Mouse (Mus musculus) adrenal gland, adult 8-10 months (tissue): ENCODE data around the gene Fam53b. TPM values are rescaled to one million over a fixed set of nuclear protein-coding genes. Genes with fewer than 3 reads are reported as not detected.

Experiments
- DNase-seq: peaks from one replicate; pipeline ENCODE4 v3.0.0; 2022
- total RNA-seq, 4 experiments: library from RNA; stranded (reverse); gene quantifications; 2 replicates each; pipeline ENCODE4 v1.2.4; 2022

Fam53b gene
- total RNA-seq, 4 experiments from 2014 or later, result 84.3 to 115 (median 87.7) TPM

- peak; percentile 87 for DNase-seq
These were observed 2.8 kb downstream of the Fam53b start for GRCm38 (mm10) chr7:132810879-132811278.

DNA sequence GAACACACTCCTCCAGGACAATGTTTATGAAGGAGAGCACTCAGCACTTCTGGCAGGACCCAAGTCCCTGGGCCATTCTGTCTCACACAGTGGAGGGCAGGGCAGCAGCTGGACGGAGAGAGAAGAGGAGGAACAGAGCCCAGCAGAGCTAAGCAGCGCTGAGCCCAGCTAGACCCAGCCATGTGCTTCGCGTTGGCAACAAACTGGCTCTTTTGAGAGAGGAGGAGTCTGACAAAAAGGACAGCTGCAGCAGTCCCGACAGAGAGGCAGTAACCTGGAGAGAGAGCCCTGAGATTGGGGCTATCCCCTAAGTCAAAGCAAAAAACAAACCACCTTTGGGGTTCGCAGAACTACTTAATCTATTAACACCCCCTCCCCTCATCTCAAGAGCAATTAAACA, 3.3 kb downstream of the Fam53b start:
- DNase-seq, result no peak

DNA sequence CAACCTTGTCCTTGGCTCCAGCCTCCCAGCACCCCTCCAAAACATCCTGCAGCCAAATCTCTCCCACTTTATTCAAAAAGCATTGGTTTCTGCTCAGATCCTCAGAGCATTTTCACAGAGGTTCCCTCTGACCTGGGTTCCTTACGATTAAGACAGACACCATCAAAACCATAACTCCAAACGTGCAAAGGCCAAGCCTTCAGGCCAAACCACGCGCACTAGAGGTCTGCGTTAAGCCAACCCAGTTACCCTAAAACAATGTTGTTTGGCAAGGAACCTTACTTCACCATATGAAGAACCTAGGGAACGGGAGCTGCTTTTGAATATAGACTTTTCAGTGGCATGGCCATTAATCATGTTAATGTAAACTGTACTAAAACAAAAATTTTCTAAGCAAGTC, 4.0 kb downstream of the Fam53b start:
- DNase-seq, result no peak

DNA sequence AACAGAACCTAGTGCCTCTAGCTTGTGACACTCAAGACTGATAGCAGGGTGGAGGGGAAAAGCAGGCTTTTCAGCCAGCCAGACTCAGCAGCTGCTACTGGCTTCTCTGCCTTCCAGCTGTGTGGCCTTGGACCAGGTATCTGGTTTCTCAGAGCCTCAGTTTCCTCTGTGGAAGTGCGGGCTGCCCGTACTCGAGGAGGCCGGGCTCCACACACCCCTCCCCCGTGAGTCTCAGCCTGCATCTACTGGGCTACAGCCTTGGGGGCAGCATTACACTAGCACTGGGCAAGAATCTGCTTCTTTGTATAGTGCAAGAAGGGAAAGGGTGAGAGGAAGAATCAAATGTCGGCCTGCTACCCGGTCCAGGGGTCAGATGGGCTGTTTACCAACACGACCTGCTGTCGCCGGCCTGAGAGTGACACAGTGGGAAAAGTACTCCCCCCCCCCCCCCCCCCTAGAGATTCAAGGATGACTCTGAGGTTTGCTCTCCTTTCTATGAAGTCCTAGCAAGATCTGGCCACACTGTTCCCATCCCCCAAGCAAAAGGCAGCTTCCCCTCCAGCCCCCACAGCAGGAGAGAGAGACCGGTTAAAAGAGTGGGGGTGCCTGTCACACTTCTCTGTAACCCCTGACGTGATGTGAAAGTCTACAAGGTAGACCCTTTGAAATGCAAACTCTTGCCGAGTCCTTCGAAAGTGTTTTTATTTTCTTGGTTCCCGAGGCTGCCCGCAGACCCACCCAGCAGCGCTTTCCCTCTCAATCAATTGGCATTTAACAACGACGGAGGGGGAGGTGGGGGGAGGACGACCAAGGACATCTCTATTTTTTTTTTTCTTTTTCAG, 4.6 kb downstream of the Fam53b start:
- DNase-seq, result no peak

DNA sequence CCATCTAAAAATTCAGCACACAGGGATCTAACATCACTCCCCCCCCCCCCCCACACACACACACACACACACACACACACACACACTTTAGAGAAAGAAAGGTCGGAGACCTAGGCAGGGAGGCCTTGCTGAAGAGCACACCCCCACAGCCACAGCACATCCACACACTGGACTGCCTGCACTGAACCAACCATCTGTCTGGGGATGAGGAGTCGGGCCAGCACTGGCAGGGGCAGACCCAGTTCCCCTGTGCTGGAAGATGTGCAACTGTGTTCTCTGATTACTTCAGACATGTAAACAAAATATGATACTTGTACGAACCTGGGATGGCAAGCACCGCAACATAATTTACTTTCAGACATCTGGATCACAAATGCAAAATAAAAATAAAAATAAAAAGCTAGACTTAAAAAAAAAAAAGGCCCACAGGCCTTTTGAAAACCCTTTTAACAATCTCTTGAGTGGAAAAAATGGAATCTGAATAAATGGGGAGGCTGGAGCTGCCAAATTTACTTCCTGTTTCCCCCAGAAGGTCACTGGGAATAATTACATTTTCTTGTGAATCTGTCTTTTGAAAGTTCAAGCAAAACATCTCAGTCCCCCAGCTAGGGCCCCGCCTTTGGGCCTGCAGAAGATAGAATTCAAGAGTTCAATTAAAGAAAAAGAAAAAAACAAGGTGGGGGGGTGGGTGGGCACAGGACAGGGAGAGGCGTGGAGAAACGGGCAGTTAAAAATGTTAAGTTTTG, 5.5 kb downstream of the Fam53b start:
- DNase-seq, result no peak

DNA sequence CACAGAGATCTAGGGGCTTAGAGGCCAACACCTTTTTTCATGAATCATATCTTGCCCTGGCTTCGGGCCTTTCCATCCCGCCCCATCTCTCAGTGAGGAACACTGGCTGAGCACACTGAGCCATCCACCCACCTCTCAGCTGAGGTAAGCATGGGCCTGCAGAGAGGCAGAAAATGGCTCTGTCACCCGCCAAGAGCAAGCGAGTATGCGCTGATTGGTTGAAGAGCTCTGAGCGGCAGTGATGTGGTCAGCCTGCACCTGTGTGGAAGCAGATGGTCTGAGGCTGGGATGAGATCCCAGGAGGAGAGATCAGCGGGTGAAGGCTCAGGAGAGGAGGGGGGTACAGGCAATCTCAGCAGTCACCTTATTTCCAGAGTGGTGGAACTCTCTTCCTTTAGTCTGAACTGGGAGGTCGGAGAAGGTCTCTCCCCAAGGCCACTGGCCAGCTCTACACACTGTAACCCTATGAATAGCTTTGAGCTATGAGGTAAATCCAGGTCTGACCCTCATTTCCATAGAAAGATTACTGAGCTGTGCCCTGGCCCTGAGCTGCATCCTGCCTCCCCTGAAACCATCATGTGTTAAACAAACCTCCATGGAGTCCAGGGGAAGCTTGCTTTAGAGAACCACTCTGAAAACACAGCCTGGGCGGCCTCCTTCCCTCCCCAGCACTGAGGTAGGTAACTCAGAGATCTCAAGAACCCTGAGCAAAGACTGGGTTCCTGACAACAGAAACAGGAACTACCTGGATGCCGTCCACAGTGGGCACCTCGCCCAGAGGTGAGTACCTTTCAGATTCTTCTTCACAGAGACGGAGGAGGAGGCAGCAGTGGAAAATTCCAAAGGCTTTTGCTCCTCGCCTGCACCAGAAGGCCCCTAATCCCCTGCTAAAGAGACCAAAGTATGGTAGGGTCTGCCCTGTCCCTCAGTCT, 6.5 kb downstream of the Fam53b start:
- DNase-seq, result no peak

DNA sequence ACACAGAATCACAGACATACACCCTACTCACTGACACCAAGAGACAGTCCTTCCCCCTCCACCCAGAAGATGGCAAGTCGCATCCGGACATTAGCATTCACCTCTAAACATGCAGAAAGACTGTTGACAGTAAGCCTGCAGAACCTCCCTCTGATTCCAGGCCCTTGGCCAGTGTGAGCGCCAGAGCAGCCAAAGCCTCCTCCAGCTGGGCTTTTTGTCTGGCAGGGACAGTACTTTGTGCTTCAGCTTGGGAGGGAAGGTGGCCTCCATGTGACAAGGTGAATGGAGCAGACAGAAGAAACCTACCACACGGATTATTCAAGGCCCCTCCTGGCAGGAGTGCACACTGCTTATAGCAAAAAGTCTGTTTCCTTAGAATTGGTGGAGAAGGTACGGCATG, 7.4 kb downstream of the Fam53b start:
- DNase-seq, result no peak

- no peak for DNase-seq
These were observed 8.7 kb downstream of the Fam53b start for GRCm38 (mm10) chr7:132804951-132805350.

GRCm38 (mm10) chr7:132804461-132804860, 9.2 kb downstream of the Fam53b start:
- no peak for DNase-seq

DNA sequence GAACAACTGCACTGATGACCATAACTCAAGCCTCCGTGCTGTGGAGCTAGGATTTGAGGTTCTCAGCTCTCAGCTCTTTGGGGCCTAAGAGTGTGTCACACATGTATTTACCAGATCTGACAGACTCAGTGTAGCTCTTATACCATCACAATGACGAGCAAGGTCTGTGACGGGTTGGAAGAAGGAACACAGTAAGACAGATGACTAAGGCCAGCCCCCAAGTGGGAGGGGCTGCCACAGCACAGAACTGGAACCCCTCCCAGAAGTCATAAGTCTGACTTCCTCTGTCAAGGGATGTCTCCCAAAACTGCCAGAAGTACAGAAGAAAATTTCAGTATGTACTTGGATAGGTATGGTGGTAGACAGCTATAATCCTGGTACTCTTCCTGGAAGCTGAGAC, 9.7 kb downstream of the Fam53b start:
- no peak for DNase-seq

GRCm38 (mm10) chr7:132803336-132803735, 10.3 kb downstream of the Fam53b start:
- no peak for DNase-seq

- DNase-seq, result peak; percentile 51
These were observed 11.0 kb downstream of the Fam53b start for GRCm38 (mm10) chr7:132802691-132803090.

- DNase-seq, result no peak
These were observed 11.6 kb downstream of the Fam53b start for GRCm38 (mm10) chr7:132802066-132802465.

DNA sequence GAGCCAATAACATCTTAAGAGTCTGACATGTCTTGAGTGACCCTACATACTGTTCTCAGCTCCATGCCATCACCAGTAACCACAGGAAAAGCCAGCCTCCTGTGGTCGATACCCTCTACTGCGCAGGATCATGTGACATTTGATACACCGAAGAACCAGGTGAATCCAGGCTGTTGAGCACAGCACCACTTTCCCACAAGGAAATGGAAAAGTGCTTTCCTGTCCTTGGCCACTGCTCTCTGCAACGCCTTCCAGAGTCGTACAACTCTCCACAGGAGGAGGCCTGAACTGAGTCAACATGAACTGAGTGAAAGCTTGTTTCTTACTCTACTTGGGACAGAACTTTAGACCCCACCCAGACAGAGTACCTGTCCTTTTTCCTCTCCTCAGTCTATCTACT, 12.2 kb downstream of the Fam53b start:
- DNase-seq, result no peak

GRCm38 (mm10) chr7:132800868-132801267, 12.8 kb downstream of the Fam53b start:
- DNase-seq, result no peak

GRCm38 (mm10) chr7:132799119-132800016, 14.3 kb downstream of the Fam53b start:
- DNase-seq, result no peak

DNA sequence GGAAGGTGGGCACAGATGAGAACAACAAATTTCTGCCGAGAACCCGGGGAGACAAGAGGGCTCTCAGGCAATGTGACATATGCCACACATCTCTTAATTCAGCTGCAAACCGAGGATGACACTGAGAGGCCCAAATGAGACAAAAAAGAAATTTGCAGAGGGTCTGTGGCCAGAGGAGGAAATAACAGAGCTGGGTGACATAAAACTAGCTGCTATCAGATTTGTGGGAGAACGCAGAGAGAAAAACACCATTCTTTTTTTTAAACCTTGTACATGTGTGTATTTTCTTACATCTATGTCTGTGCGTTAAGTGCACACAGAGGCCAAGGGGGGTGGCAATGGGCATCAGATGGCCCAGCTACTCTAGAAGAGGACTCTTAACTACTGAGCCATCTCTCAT, 18.5 kb downstream of the Fam53b start:
- no peak for DNase-seq

DNA sequence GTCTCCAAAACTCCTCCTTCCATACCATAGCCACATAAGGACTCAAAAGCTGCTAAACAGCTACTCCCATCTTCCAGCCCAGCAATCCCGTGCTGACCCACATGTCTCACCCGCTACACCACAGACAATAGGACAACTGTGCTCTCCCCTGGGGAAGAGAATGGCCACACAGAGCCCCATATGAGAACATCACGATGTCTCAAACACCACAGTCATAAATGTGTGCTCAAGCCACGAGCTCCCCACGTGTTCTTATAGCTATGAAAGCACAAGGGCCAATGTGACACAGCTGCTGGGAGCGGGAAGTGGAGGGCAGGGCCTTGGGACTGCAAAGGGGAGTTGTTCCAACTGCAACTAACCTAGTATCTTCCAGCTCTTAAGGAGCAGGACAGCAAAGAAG, 20.2 kb downstream of the Fam53b start:
- no peak for DNase-seq

GRCm38 (mm10) chr7:132790447-132791219, 23.1 kb downstream of the Fam53b start:
- DNase-seq, result no peak

DNA sequence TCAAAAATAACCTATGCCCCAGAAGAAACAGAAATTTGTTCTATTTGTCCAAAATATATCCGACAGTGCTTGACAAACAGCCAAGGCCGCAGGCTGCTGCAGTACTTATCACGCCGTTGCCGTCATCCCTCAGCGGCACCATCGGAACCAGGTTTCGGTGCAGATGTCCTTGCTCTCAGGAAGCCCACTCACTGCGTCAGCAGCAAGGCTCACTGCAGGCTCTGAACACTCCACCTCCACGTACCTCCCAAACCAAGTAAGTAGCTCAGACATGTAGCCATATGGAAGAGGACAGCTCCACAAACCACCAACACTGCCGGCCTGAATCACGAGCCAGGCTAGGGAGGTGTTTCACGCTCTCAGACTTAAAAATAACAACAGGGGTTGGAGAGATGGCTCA, 24.9 kb downstream of the Fam53b start:
- DNase-seq, result no peak
